Mouse (Mus musculus) lung, embryonic 14.5 days (tissue): ENCODE measurements around the gene Hes2. TPM values are rescaled to one million over a fixed set of nuclear protein-coding genes. Genes with fewer than 3 reads are reported as not detected.
A peak's percentile ranks its signal among the peaks of the same experiment; 100 is the strongest.

ENCODE experiments used
- ATAC-seq: fragments of 200-750 bp; cut with Nextera tagmentation; 2 replicates; pipeline ENCODE4 v1.8.0; 2017; ENCODE audit warnings: mild to moderate bottlenecking, moderate TSS enrichment, moderate library complexity; ENCODE audit not compliant: insufficient read depth
- DNase-seq: peaks from one replicate; pipeline ENCODE4 v3.0.0-alpha.2; 2015
- H3K27ac ChIP-seq: fragments of 300-500 bp; sonication (generic); 2 replicates; pipeline ENCODE4 v1.5.1; 2014; ENCODE audit warnings: low read depth, mild to moderate bottlenecking, moderate library complexity
- H3K27me3 ChIP-seq: fragments of 300-500 bp; sonication (generic); 2 replicates; pipeline ENCODE4 v1.6.1; 2014; ENCODE audit warnings: low read length, control low read depth; ENCODE audit not compliant: insufficient read depth
- H3K36me3 ChIP-seq: fragments of 300-500 bp; sonication (generic); 2 replicates; pipeline ENCODE4 v1.6.1; 2014; ENCODE audit warnings: control low read depth; ENCODE audit not compliant: insufficient read depth
- H3K4me1 ChIP-seq: fragments of 300-500 bp; sonication (generic); 2 replicates; pipeline ENCODE4 v1.6.1; 2014; ENCODE audit warnings: antibody characterized with exemption, control low read depth; ENCODE audit not compliant: insufficient read depth
- H3K4me2 ChIP-seq: fragments of 300-500 bp; sonication (generic); 2 replicates; pipeline ENCODE4 v1.6.1; 2014; ENCODE audit warnings: mild to moderate bottlenecking
- H3K4me3 ChIP-seq: fragments of 300-500 bp; sonication (generic); 2 replicates; pipeline ENCODE4 v1.5.1; 2014; ENCODE audit warnings: low read depth, low read length
- H3K9ac ChIP-seq: fragments of 300-500 bp; sonication (generic); 2 replicates; pipeline ENCODE4 v1.6.1; 2014
- H3K9me3 ChIP-seq: fragments of 300-500 bp; sonication (generic); 2 replicates; pipeline ENCODE4 v1.6.1; 2016; ENCODE audit warnings: low read depth, low read length, control low read depth
- CTCF ChIP-seq: IDR thresholded peaks from 2 replicates; pipeline ENCODE4 v1.5.1; 2016; ENCODE audit warnings: antibody characterized with exemption, low read depth
- WGBS: fragments of 180-500 bp; shearing (Covaris S2); extraction: QIAGEN DNeasy Blood & Tissue Kit; methylation state at CpG from one replicate; pipeline ENCODE4 v1.1.7; 2014; 5-methylcytosine and 5-hydroxymethylcytosine counted together
- polyA plus RNA-seq: library from polyadenylated mRNA; unstranded; fragments of >200 nt; fragmentation: Nextera tagmentation; extraction: Ambion mirVana; gene quantifications from 2 replicates; pipeline ENCODE4 v1.2.1, GENCODE M21; 2014

Gene Hes2
- polyA plus RNA-seq, 1 experiment from 2014 or later = not detected

GRCm38 (mm10) chr4:152173956-152174355 lies 15.3 kb downstream of the Hes2 start:
- no peak for DNase-seq
- no peaks in the 10 kb centered on the region for H3K9me3 ChIP-seq
- no peak for ATAC-seq

GRCm38 (mm10) chr4:152176638-152177037 lies 18.0 kb downstream of the Hes2 start:
- no peak overlapping the region for H3K4me3 ChIP-seq
- H3K4me2 ChIP-seq = peak overlapping the region; percentile 71; the same call in 1 of the 2 replicates
- WGBS = 73% methylated on average over 3 of the region's 3 CpGs
- 0 out of 2 replicates have a peak, but pooled peaks cover 3% of the 10 kb centered on the region for H3K4me1 ChIP-seq
- H3K27me3 ChIP-seq = peaks cover 14% of the 10 kb centered on the region; the same call in 1 of the 2 replicates
- ATAC-seq (no peak), DNase-seq (no peak)
- H3K27ac ChIP-seq = no peak overlapping the region
- no peak for TF ChIP-seq CTCF
- no peaks in the 10 kb centered on the region for H3K9me3 ChIP-seq
- no peak overlapping the region for H3K9ac ChIP-seq
- no peaks in the 10 kb centered on the region for H3K36me3 ChIP-seq

More at GRCm38 (mm10) chr4:152173956-152174355, 15.3 kb downstream of the Hes2 start:
- Histone ChIP-seq H3K27me3 (peaks cover 8% of the 10 kb centered on the region; the same call in 1 of the 2 replicates), H3K4me2 (no peak overlapping the region), H3K27ac (no peak overlapping the region), H3K4me1 (0 out of 2 replicates have a peak, but pooled peaks cover 3% of the 10 kb centered on the region), H3K9ac (no peak overlapping the region), H3K36me3 (no peaks in the 10 kb centered on the region), H3K4me3 (no peak overlapping the region)
- no peak for TF ChIP-seq CTCF
- 51% methylated on average over 9 of the region's 9 CpGs for WGBS

- Histone ChIP-seq H3K4me1 (0 out of 2 replicates have a peak, but pooled peaks cover 3% of the 10 kb centered on the region), H3K27me3 (peaks cover 14% of the 10 kb centered on the region; the same call in 1 of the 2 replicates), H3K36me3 (no peaks in the 10 kb centered on the region), H3K4me2 (peak overlapping the region; percentile 71), H3K4me3 (peak overlapping the region; percentile 63), H3K9ac (peak overlapping the region; percentile 87), H3K27ac (peak overlapping the region; percentile 69; the same call in 1 of the 2 replicates), H3K9me3 (no peaks in the 10 kb centered on the region)
- DNase-seq (no peak), ATAC-seq (no peak)
- 60% methylated on average over 6 of the region's 6 CpGs for WGBS
- TF ChIP-seq CTCF = no peak
Observed at GRCm38 (mm10) chr4:152177174-152177536, 18.5 kb downstream of the Hes2 start.

DNA sequence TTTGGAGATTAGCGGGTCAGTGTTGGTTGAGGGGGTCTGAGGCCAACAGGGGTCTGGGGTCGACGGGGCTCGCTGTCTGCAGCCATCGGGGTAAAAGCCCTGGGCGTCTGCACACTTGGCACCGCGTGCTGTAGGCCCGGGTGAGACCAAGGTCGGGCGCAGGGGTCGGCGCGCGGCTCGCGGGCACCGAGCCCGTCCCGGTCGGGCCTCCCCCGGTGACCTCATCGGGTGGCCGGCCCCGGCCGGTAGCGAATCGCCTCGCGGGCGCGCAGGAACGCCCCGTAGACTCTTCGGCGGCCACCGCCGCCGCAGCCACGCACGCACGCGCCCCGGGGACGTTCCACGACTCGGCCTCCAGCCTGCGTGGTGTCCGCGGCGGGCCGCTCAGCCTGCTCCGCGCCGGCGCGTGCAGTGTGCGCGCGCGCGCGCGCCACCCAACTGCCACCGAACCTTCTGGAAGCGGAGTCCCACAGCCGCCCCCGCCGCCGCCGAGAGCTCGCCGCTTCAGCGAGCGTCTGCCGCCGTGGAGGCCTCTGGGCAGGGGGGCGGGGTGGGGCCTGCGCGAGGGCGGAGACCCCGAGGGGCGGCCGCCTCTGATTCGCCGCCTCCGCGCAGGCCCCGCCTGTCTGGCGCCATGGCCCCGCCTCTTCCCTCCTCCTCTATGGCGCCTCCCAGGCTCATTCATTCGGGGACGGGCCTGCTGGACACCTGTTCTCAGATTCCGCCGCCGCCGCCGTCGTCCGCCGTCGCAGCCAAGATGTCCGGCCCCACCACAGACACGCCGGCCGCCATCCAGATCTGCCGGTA lies 19.1 kb downstream of the Hes2 start, which contains the start of gene Acot7:
Gene Acot7, plus strand, starts transcription at position 598 of the 807 bp plus-strand sequence.
- TF ChIP-seq CTCF = no peak
- Histone ChIP-seq H3K9ac (peak within 1 kb of the TSS; percentile 87), H3K4me3 (peak within 1 kb of the TSS; percentile 63), H3K27ac (peak within 1 kb of the TSS; percentile 69), H3K27me3 (peaks cover 14% of the 10 kb centered on the region; the same call in 1 of the 2 replicates), H3K36me3 (no peaks in the 10 kb centered on the region), H3K9me3 (no peaks in the 10 kb centered on the region), H3K4me2 (peak within 1 kb of the TSS; percentile 71), H3K4me1 (0 out of 2 replicates have a peak, but pooled peaks cover 3% of the 10 kb centered on the region)
- DNase-seq (peak; percentile 95), ATAC-seq (peak; percentile 95)
- WGBS = under 1% methylated on average over 86 of the region's 108 CpGs

DNA sequence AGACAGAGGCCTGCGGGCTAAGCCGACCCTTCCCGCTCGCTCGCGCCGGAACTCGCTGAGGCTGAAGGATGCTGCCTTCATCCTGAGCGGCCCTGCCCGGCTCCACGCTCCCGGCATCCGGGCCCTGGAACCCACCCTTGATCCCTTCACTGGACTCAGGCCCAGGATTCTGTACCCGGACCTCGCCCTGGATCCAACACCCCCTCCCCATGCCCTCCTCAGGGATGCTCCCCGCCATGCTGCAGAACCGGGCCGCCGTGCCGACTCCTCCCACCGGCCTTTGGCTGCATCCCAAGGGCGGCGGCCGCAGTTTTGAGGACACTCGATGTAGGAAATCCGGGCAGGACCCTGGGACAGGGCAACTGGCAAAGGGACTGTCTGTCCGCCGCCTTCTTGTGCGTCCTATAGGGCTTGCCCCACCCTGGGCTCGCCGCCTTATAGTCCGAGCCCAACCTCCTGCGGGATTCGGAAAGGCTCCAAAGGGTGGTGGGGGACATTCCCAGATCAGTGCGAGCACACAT lies 19.7 kb downstream of the Hes2 start:
- TF ChIP-seq CTCF = no peak
- Histone ChIP-seq H3K36me3 (no peaks in the 10 kb centered on the region), H3K9ac (peak overlapping the region; percentile 53), H3K27ac (no peak overlapping the region), H3K27me3 (peaks cover 14% of the 10 kb centered on the region; the same call in 1 of the 2 replicates), H3K4me3 (peak overlapping the region; percentile 63), H3K9me3 (no peaks in the 10 kb centered on the region), H3K4me2 (peak overlapping the region; percentile 71), H3K4me1 (0 out of 2 replicates have a peak, but pooled peaks cover 3% of the 10 kb centered on the region)
- DNase-seq = peak; percentile 63
- peak; percentile 63 for ATAC-seq
- 2% methylated on average over 35 of the region's 35 CpGs for WGBS

- Histone ChIP-seq H3K4me1 (0 out of 2 replicates have a peak, but pooled peaks cover 3% of the 10 kb centered on the region), H3K9me3 (no peaks in the 10 kb centered on the region), H3K36me3 (no peaks in the 10 kb centered on the region), H3K9ac (peak overlapping the region; percentile 53), H3K27me3 (peaks cover 14% of the 10 kb centered on the region; the same call in 1 of the 2 replicates), H3K4me2 (peak overlapping the region; percentile 71), H3K27ac (no peak overlapping the region), H3K4me3 (peak overlapping the region; percentile 63)
- DNase-seq (no peak), ATAC-seq (no peak)
- no peak for TF ChIP-seq CTCF
- 27% methylated on average over 16 of the region's 16 CpGs for WGBS
Observed at GRCm38 (mm10) chr4:152178916-152179705, 20.4 kb downstream of the Hes2 start.
